Mouse (Mus musculus): ENCODE results near the gene 4930469K13Rik.
"Not testable (repeated sequence)": the region's sequence is repeated elsewhere in the genome, so short reads cannot be mapped to it uniquely, and the experiment has no call there.

The 4930469K13Rik gene

DNA sequence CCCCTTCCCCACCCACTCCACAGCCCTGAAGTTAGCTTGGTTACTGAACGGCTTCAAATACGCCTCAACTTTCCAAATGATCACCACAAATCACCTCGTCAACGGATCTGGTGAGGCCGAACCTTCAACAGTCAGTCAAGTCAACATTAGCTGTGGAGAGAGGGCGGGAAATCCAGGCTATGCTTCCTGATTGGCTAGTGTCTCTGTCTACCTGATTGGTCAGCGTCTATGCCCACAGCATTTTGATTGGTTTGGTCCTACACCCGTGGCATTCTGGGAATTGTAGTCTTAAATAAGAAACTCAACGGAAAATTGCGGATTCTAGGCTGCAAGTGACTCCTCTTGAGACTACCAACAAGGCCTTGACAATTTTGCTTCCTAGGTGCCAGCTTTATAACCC is at the start of gene 4930469K13Rik:
4930469K13Rik (minus strand) TSS at position 133 of the 400 bp plus-strand sequence.
- no peak for DNase-seq (ENCODE audit: low spot score)

DNA sequence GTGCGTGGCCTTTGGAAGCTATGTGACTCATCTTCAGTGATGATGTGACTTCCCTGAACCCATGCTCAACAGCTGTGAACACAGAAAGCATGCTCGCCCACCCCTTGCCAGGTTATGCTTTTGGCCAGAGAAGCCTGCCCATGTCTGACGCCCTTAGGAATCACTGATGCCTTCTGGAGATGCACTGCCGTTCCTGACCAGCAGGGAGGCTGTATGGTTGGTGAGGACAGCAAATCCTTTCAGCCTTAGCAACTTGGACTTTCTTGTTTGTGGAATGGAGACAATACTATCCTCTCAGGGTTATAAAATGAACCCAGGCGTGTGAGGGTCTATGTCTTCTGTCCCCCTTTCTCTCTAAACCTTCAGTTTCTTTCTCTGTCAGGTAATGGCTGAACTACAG is 48.6 kb upstream of the 4930469K13Rik start:
- no peak for DNase-seq (ENCODE audit: low spot score)

DNA sequence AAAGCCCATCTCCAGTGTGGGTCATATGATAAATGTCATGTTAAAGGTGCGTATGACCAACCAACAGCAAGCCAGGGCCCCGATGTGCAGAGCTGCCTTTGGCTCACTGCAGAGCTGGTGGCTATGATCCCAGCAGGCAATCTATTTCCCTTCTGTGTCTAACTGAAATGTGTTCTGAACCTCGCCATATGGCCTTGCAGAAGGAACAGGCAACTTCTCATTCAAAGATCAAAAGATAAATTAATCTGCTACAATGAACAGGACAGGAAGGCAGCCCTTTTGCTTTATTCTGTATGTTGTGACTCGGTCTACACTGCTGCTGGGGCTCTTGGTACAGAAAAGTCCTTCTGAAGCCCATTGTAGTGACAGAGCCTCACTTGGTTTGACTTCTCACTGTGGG is 46.1 kb upstream of the 4930469K13Rik start:
- no peak for DNase-seq (ENCODE audit: low spot score)

DNA sequence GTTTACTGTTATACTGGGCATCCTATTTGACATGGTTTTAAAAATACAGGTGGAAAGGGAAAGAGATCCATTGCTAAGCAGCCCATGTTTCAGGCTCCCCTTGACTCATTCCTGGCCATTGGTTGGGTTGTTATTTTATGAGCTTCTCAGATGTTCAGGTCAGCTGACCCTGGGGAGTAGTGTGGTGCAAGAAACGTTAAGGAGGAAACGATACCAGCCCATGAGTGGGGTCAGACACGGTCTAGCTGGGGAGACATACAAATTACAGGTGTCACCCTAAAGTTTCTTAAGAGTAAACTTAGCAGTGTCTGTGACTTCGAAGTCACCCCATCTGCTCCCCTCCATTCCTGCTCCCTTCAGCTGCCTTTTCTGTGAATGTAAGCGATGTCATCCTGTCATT is 45.6 kb upstream of the 4930469K13Rik start:
- no peak for DNase-seq (ENCODE audit: low spot score)

DNA sequence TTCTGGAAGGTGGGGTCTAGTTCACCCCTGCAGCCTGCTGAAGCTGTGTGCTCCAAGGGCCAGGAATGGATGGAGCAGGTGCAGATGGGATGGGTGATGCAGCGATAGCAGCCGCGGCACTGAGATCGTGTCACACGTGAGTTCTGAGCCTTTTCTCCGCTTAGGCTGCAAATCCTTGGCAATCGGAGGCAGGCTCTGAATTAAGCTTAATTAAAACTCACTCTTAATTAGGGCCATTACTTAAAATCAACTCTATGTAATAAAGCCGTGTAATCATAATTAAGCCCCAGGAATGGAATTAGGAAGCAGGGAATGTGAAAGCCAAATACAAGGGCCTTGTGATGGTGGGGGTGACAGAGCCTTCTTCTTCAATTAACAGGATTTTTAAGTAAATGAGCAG is 40.9 kb upstream of the 4930469K13Rik start:
- DNase-seq (ENCODE audit: low spot score), result no peak

DNA sequence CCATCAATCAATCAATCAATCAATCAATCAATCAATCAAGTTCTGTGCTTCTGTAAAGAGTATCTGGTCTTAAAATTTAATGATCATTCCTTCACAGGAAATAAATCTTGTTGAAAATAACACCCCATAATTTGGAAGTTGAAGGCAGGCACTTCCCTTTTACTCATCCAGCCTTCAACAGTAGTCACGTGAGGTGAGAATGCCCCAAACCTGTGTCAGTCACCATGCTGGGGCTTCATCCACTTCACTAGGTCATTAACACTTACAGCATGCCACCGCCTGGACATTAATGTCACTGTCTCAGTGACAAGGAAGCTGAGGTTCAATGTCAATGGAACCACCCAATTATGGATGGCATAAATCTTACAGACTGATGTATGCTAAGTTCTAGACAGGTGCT is 30.1 kb upstream of the 4930469K13Rik start:
- no peak for DNase-seq (ENCODE audit: low spot score)

DNA sequence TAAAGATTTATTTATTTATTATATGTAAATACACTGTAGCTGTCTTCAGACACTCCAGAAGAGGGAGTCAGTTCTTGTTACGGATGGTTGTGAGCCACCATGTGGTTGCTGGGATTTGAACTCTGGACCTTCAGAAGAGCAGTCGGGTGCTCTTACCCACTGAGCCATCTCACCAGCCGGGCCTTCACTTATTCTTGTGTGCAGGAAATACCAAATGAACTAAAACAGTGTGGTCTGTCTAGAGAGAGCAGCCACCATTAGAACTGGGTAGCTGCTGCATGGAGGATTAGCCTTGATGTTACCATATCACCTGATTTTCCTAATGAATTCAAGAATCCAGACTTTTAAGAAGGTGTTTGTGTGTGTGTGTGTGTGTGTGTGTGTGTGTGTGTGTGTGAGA is 27.4 kb upstream of the 4930469K13Rik start:
- not testable (repeated sequence) for DNase-seq (ENCODE audit: low spot score)

DNA sequence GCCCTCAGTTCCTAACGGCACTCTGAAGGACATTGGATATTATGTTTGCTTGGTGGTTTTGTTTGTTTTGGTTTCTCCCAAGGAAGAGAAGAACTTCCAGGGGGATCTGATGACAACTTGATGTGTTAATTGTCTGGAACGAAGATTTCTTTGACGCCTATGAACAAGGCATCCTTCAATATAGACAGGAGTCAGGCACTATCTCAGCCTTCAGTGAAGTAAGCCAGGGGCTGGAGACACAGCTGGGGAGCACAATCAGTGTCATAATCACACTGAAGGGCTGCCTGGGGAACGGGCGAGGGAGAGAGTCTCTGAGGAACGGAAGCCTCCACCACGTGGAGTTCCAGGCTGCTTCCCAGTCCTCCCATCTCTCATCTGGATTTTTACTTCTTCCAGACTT is 26.5 kb upstream of the 4930469K13Rik start:
- no peak for DNase-seq (ENCODE audit: low spot score)

DNA sequence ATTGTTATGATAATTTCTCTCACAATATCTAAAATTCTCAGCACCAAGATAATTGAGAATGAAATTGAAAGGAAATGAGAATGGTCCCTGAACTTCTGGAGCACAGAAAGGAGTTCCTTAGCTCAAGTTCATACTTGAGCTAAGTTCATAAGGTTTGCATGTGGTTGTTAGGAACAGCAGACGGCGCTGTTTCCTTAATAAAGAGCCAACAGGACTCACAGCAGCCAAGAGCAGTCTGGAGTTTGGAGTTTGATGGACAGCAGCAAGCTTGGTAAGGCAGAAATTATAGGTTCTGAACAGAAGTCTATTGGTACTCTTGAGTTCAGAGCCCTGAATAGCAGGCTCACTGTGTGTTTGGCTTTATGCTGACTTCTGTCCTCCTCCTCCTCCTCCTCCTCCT is 24.8 kb upstream of the 4930469K13Rik start:
- DNase-seq (ENCODE audit: low spot score), result peak; percentile 48

DNA sequence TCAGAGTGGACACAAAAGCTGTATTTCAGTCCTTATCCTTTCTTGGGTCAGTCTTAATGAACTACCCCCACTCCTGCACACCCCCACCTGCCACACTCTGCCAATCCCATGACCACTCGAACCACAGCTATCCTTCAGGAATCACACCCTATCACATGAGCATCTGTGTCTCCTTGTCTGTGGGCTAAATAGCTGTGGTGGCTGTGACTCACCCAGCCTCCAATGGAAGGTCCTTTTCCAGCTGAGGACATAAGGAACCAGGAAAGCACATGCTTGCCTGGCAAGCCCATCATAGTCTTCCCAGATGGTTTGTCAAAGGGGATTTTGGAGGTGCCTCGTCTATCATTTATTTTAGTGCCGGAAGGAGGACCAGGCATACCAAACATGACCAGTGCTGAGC is 20.0 kb upstream of the 4930469K13Rik start:
- no peak for DNase-seq (ENCODE audit: low spot score)

DNA sequence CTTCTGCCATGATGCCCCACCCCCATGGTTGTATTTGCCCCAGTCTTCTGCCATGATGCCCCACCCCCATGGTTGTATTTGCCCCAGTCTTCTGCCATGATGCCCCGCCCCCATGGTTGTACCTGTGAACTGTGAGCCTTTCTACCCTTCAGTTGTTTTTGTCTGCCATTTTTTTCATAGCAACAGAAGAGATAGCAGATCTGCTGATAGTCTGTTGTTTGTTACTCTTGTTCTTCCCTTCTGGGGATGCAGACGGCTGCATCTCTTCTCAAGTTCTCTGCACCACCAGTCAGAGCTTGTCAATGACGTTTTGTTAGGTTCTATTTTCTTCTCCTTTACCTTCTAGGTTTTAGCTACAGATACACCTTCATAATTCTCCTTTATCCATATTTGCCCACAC is 19.2 kb upstream of the 4930469K13Rik start:
- DNase-seq (ENCODE audit: low spot score), result no peak

DNA sequence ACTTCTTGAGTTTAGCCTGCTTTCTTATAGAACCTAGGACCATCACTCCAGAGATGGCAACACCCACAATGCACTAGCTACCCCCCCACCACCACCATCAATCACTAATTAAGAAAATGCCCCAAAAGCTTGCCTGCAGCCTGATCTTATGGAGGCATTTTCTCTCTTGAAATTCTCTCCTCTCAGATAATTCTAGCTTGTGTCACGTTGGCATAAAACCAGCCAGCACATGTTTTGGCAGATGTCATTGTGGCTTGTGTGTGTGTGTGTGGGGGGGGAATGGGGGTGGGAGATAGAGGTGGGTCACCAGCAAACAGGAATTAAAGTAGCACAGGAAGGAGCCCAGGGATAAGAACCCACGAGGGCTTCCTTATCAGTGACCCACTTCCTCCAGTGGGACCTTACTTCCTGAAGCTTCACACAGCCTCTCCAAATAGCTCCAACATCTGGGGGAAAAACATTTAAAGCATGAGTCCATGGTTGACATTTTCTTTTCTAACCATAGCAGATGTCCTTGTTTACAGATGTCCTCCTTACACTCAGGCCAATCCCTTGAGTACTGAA is 18.3 kb upstream of the 4930469K13Rik start:
- DNase-seq (ENCODE audit: low spot score), result no peak

DNA sequence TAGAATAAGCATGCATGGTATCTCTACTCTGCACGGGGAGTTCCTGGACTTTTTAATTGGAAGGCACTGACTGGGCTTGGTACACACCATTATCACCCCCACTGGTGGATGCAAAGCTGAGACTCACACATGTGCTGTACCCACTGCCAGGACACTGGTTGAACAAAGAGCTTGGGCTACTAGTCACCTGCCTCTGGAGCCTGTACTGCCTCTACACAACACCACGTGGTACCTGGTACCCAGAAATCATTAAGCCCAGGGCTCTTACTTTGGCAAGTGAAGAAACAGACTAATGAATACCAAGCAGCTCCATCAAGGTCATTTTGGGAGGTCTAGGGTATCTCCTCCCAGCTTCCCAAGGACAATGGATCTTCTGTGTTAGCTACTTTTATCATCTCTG is 15.4 kb upstream of the 4930469K13Rik start:
- no peak for DNase-seq (ENCODE audit: low spot score)

DNA sequence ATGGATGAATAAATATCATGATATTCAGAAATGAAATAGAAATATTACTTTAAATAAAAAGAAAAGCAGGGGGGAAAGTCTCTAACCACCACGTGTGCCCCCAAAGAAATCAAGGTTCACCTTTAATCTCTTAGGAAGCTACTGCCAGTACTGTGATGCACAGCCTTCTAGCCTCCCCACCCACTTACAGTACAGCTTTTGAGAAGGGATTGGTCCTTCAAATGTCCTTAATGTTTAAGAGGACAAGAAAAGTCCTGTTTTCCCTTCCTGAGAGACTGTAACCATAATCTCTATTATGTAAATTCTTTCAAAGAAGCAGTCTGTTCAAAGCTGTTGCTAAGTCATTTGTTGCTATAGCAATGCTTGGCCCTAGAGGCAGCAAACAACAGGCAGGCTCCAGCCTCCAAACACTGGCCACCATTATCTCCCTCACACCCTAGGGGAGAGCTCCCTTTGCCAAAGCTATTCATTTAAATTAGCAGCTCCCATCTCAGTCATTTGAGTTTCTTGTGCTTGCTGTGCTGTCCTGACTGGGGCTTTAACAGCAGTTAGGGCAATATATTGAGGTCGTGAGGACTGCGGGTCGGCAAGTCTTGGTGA is 14.5 kb upstream of the 4930469K13Rik start:
- DNase-seq (ENCODE audit: low spot score), result no peak

DNA sequence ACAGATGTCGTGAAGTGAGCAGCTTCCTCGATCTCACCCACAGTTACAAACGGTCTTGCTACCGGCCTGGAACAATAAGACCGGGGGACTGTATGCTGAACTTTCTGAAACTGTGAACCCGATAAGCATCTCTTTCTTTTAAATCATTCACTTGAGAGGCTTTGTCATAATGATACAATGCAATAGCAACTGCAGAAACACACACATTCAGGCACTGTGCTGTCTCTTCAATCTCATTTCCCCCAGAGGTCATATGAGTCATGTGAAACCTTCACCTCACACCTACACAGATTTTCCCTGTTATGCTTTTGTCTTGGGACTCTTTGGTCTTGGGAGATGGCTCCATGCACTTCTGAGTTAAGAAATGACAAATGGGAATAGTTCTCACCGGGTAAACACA is 13.6 kb upstream of the 4930469K13Rik start:
- DNase-seq (ENCODE audit: low spot score), result no peak

DNA sequence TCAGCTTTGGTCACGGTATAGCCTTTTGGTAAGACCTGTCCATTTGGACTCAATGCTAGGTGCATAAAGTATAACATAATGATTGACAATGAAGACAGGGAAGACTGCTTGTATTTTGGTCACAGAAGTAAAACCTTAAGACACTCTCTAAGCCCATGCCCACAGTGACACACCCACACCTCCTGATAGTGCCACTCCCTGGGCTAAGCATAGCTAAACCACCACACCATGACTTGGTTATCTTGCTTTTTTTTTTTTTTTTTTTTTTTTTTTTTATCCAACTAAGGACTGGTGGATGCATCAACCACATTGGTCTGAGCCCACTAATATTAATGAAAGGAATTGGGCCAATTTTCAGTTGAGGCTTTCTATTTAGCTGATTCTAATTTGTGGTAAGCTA is 10.9 kb upstream of the 4930469K13Rik start:
- no peak for DNase-seq (ENCODE audit: low spot score)

DNA sequence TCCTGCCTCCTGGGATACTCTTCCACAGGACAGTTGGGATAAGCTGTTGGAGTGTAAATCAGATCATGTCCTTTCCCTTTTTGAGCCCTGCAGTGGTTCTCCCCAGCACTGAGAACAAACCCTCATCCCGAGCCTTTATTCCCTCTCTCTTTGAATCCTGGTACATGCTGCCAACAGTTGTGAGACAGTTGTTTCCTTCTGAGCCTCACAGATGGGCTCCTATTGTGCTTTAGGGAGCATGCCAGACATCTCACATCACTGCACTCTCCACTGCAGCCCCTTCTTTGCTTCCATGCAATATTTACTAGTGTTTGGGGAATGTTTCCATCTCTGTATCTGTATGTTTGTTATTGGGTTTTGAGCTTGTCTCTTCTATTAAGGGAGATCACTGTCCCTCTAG is 6.6 kb upstream of the 4930469K13Rik start:
- no peak for DNase-seq (ENCODE audit: low spot score)

DNA sequence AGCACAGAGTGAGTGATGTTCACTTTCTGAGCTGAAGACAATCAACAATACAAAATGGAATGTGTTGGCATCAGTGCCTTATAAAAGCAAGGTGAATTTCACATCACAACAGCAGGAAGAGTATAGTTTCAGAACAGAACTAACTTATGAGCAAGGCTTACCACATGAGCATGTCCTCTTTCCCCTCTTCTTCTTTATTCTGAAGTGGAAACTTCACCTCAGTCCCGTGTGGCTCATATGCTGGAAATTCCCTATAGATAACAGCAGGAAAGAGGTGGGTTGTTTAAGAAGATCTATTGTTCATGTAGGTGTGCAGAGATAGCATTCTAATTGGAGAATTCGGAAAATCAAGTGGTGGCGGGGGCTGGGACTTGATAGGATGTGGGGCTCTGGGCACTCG is 3.5 kb upstream of the 4930469K13Rik start:
- DNase-seq (ENCODE audit: low spot score), result no peak

DNA sequence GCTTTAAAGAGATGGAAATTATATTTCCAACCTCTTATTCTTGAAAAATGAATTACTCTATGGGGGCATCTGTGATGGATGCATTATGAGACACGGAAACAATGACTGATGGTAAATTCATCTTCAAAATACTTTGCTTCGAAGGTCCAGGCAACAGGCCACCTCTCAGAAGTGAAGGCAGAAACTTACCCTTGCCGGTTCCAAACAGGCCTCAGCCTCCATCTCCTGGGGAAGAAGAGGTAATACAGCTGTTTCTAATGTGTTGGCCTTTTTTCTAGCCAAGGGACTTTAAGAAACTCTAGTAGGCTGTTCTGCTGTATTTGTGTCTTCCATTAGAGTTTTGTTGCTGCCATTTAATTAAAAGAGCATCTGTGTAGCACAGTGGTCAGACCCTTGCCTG is 11.3 kb downstream of the 4930469K13Rik start:
- no peak for DNase-seq (ENCODE audit: low spot score)

DNA sequence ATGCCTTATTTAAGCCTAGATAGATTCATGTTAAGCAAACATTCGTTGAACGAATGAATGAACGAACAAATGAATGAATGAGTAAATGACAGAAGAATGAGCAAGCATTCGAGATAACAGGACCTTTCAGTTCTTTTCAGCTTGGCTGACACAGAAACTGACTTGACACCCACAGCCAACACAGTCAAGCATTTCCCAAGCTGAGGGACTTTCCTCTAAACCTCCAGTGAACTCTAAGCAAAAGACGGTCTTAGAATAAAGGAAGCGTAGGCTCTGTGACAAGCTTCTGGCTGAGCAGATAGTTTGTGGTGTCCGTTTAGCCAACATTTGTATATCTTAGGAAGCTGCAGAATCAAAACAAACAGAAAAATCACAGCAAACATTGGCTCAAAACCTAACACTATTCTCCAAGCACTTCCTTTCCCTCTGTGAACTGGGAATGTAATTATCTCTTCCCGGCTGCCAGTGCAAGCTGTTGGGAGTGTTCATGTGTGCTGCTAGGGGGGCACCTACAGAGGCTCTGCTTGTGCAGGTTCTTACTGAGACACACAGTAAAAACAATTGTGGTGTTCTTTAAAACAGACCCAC is 12.1 kb downstream of the 4930469K13Rik start:
- DNase-seq (ENCODE audit: low spot score), result no peak

DNA sequence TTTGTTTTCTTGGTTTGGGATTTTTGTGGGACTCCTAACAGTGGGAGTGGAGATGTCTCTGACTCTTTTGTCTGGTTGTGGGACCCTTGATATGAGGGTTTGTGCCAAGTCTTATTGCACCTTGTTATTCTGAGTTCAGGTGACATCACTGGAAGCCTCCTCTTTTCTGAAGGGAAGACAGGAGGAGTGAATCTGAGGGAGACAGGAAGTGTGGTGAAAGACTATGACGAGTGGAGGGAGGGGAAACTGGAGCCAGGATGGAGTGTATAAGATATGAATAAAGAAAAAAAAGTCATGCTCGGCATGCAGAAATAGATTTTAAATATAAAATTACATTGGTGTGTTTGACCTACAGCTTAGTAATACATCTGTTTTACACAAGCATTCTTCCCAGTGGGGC is 13.7 kb downstream of the 4930469K13Rik start:
- DNase-seq (ENCODE audit: low spot score), result no peak

DNA sequence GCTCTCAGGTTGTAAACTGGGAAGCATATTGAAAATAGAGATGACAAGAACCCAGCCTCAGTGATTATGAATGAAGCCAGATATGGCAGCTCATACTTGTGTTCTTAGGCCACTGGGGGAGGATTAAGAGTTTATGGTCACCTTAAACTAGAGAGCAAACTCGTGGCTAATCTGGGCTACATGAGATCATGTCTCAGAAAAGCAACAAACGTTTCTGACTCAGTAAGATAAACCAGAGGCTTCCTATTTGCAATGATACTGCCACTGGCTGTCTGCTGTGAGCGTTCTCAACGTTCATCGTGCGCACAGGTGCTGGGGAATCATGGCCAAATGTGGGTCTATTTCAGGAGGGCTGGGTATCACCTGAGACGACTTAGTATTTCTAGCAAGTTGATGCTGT is 14.6 kb downstream of the 4930469K13Rik start:
- no peak for DNase-seq (ENCODE audit: low spot score)

DNA sequence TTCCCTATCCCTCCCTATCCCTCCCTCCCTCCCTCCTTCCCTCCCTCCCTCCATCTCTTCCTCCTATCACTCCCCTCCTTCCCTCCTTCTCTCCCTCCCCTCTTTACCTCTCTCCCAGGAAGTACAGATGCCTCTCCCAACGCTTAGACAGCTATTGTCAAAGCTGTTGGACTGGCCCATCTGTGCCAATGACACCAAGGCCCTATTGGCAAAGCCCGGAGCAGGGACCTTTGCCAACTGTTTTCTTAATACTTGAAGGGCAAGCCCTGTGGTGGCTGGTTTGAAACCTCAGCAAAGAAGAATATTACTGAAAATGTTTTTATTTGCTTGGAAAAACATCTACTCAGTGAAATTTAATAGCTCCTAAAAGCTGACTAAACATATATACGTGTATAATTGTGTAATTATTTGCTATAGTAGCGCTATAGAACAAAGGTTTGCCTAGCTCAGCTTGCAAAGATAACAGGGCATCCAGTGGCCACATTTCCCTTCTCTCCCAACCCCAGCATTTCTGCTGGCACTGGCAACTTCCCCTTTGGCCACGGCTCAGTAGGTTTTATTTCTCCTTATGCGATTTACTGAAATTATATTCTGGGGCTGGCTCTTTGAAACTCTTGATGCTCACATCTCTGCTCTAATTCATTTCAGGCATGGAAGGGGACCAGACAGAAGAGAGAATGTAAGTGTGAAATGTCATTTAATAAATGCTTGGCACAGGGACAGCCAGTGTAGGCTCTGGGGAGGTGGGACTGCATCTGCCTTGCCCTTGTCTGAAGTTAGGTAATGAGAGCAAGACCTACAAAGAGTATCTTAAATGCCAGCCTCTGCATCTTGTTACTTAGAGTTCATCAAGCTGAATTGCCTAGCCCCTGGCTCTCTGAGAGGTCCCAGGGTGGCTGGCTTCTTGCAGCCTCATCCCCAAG is 18.6 kb downstream of the 4930469K13Rik start:
- DNase-seq (ENCODE audit: low spot score), result no peak

Measured in testis, postnatal 10 days (tissue).